Comparison of ENCODE assay signal across 9 mouse cellular contexts in genomic region chr5:17876637-17877036, GRCm38 (mm10). TPM values are rescaled to one million over a fixed set of nuclear protein-coding genes. Genes with fewer than 3 reads are reported as not detected.
DNase-seq lines count a peak whose midpoint lies in the region; ATAC-seq and TF ChIP-seq lines count a peak whose summit lies in the region.
"Had no signal": no experiment of that assay in that cellular context is flagged by ENCODE, and none has a peak within 500 bp of the region (broad histone marks: within the 10 kb centered on the region; RNA-seq: fewer than 3 reads in every experiment).

No protein-coding gene starts in this region.

- peak; percentile 47 for ATAC-seq in liver, postnatal 0 days
- no peak for ATAC-seq in liver, embryonic 11.5 days (replicated peaks; ENCODE audit: low FRiP score)
- ATAC-seq: midbrain, embryonic 13.5 days had no signal

- H3K27ac ChIP-seq in liver, postnatal 0 days (ENCODE audit: low read depth), result no peak overlapping the region
- H3K27ac ChIP-seq in liver, embryonic 11.5 days (ENCODE audit: low read depth, low read length), result no peak overlapping the region
- H3K27ac ChIP-seq: embryonic facial prominence, embryonic 15.5 days; midbrain, embryonic 13.5 days had no signal

- no peaks in the 10 kb centered on the region for H3K27me3 ChIP-seq in liver, postnatal 0 days (ENCODE audit: insufficient read depth, low read length)
- no peaks in the 10 kb centered on the region for H3K27me3 ChIP-seq in liver, embryonic 11.5 days (replicated peaks; ENCODE audit: control insufficient read depth, insufficient read depth, low read length)
- H3K27me3 ChIP-seq: embryonic facial prominence, embryonic 15.5 days; midbrain, embryonic 13.5 days had no signal

- 42% methylated on average over 3 of the region's 3 CpGs for WGBS in liver, postnatal 0 days (ENCODE audit: insufficient replicate concordance)
- WGBS in liver, embryonic 11.5 days, result 61% methylated on average over 3 of the region's 3 CpGs

- H3K4me1 ChIP-seq in liver, postnatal 0 days (ENCODE audit: insufficient read depth), result peaks cover 12% of the 10 kb centered on the region
- H3K4me1 ChIP-seq in liver, embryonic 11.5 days (replicated peaks; ENCODE audit: control insufficient read depth, insufficient read depth, low read length), result no peaks in the 10 kb centered on the region
- H3K4me1 ChIP-seq: embryonic facial prominence, embryonic 15.5 days; midbrain, embryonic 13.5 days had no signal

- H3K4me2 ChIP-seq in liver, postnatal 0 days (ENCODE audit: low read depth, low read length), result peak overlapping the region; percentile 19; the same call in 1 of the 2 replicates
- H3K4me2 ChIP-seq in liver, embryonic 11.5 days, result no peak overlapping the region
- H3K4me2 ChIP-seq: embryonic facial prominence, embryonic 15.5 days; midbrain, embryonic 13.5 days had no signal

- no peak overlapping the region for H3K4me3 ChIP-seq in liver, postnatal 0 days (ENCODE audit: low read depth, low read length)
- H3K4me3 ChIP-seq in liver, embryonic 11.5 days (ENCODE audit: low read depth, low read length), result no peak overlapping the region
- H3K4me3 ChIP-seq: embryonic facial prominence, embryonic 15.5 days; midbrain, embryonic 13.5 days had no signal

- no peak for DNase-seq in liver, postnatal 0 days
- no peak for DNase-seq in liver, embryonic 11.5 days (ENCODE audit: low spot score)
- peak; percentile 92 for DNase-seq in heart, adult 8-10 months (ENCODE audit: low spot score)
- DNase-seq in kidney, postnatal 25 days, result peak; percentile 29 to 56
- no peak for DNase-seq in yolk sac, embryonic 10.5 days (ENCODE audit: low spot score)
- DNase-seq in spleen, adult 18-20 months, result no peak
- no peak for DNase-seq in urinary bladder, adult 2 months (ENCODE audit: low spot score)

- TF ChIP-seq CTCF in liver, postnatal 0 days (IDR thresholded peaks at IDR 0.05; ENCODE audit: low read depth), result no peak

- no peak overlapping the region for H3K9ac ChIP-seq in liver, postnatal 0 days (replicated peaks)
- H3K9ac ChIP-seq in liver, embryonic 11.5 days (ENCODE audit: low read depth, low read length), result no peak overlapping the region
- H3K9ac ChIP-seq: embryonic facial prominence, embryonic 15.5 days; midbrain, embryonic 13.5 days had no signal

- H3K9me3 ChIP-seq in liver, postnatal 0 days (ENCODE audit: low read length), result no peaks in the 10 kb centered on the region
- no peaks in the 10 kb centered on the region for H3K9me3 ChIP-seq in liver, embryonic 11.5 days (ENCODE audit: control insufficient read depth, low read length)
- H3K9me3 ChIP-seq: embryonic facial prominence, embryonic 15.5 days; midbrain, embryonic 13.5 days had no signal

- no peak for TF ChIP-seq EP300 in liver, postnatal 0 days (IDR thresholded peaks at IDR 0.05; ENCODE audit: low read depth)

- H3K36me3 ChIP-seq in liver, postnatal 0 days (replicated peaks; ENCODE audit: insufficient read depth, low read length), result no peaks in the 10 kb centered on the region
- no peaks in the 10 kb centered on the region for H3K36me3 ChIP-seq in liver, embryonic 11.5 days (ENCODE audit: control insufficient read depth, insufficient read depth, low read length)
- H3K36me3 ChIP-seq: embryonic facial prominence, embryonic 15.5 days; midbrain, embryonic 13.5 days had no signal

RNA-seq across cellular contexts. Expression of gene Cd36, which starts 12.0 kb away (rescaled TPM):
- 63.1 and 63.9 TPM in 2 replicates for polyA plus RNA-seq in liver, postnatal 0 days (2015; fragmentation: Nextera tagmentation; extraction: Ambion mirVana)
- polyA plus RNA-seq in liver, embryonic 11.5 days (2014; fragmentation: Nextera tagmentation; extraction: Ambion mirVana), result 11.3 and 11.9 TPM in 2 replicates
- 1,000 to 10,000 TPM; 1,805 to 2,010 (median 1,953) TPM for total RNA-seq in heart, adult 8-10 months (2022)
- 43.3 and 60.4 TPM in 2 replicates for polyA plus RNA-seq in urinary bladder, adult 2 months (2012; rRNA removed)

Comparison
In these comparisons a context has a peak if more than half of its experiments do, and no peak if none do; other contexts are left out.
1. DNase-seq: peak in heart, adult 8-10 months (single experiment) and kidney, postnatal 25 days (2 of 2); none in liver, postnatal 0 days (single experiment), liver, embryonic 11.5 days (single experiment), yolk sac, embryonic 10.5 days (single experiment), spleen, adult 18-20 months (0 of 2) and urinary bladder, adult 2 months (single experiment).